Mouse (Mus musculus) A20 (cell line): ENCODE results near the gene Drap1.

Experiments
- DNase-seq: peaks from one replicate; pipeline ENCODE4 v3.0.0-alpha.2; 2011; ENCODE audit warnings: low read depth, low spot score

The Drap1 gene

GRCm38 (mm10) chr19:5383326-5383725 is 41.5 kb downstream of the Drap1 start:
- no peak for DNase-seq

- no peak for DNase-seq
These were observed 47.3 kb downstream of the Drap1 start for GRCm38 (mm10) chr19:5377446-5377845.

- DNase-seq = no peak
These were observed 50.0 kb downstream of the Drap1 start for GRCm38 (mm10) chr19:5374748-5375147.

- no peak for DNase-seq
These were observed 50.6 kb downstream of the Drap1 start for GRCm38 (mm10) chr19:5374177-5374576.
